Mouse (Mus musculus) ES-E14 (cell line): ENCODE measurements around the gene Susd3. TPM values are rescaled to one million over a fixed set of nuclear protein-coding genes. Genes with fewer than 3 reads are reported as not detected.

ENCODE experiments used
- DNase-seq: peaks from one replicate; pipeline ENCODE4 v3.0.0-alpha.2; 2013; ENCODE audit warnings: low read depth, low spot score
- H3K27ac ChIP-seq: 2 replicates; pipeline ENCODE4 v1.5.1; 2012; ENCODE audit warnings: low read depth, mild to moderate bottlenecking, low read length, moderate library complexity, mixed read lengths; ENCODE audit not compliant: poor library complexity, insufficient read depth, severe bottlenecking
- H3K36me3 ChIP-seq: 2 replicates; pipeline ENCODE4 v1.6.1; 2012; ENCODE audit warnings: mild to moderate bottlenecking, low read length, moderate library complexity, mixed read lengths; ENCODE audit not compliant: control insufficient read depth, poor library complexity, insufficient read depth, severe bottlenecking
- H3K4me1 ChIP-seq, 2 experiments: fragments of 150-350 bp in 1 of 2; sonication (generic) in 1 of 2; 2 replicates each; pipeline ENCODE4 v1.6.1; 2012; ENCODE audit warnings: low read length in 2 of 2, mild to moderate bottlenecking in 1 of 2, mixed read lengths in 1 of 2; ENCODE audit not compliant: control insufficient read depth in 2 of 2, insufficient read depth in 2 of 2, poor library complexity in 1 of 2
- H3K4me3 ChIP-seq, 2 experiments: fragments of 150-350 bp in 1 of 2; sonication (generic) in 1 of 2; 2 replicates each; pipeline ENCODE4 v1.5.1; 2012; ENCODE audit warnings: low read length in 2 of 2, low read depth in 1 of 2, mild to moderate bottlenecking in 1 of 2, mixed read lengths in 1 of 2; ENCODE audit not compliant: insufficient read depth in 1 of 2, poor library complexity in 1 of 2, severe bottlenecking in 1 of 2
- H3K9ac ChIP-seq: 2 replicates; pipeline ENCODE4 v1.6.1; 2012; ENCODE audit warnings: low read depth, mild to moderate bottlenecking, low read length, mixed read lengths; ENCODE audit not compliant: poor library complexity, insufficient read depth, severe bottlenecking
- H3K9me3 ChIP-seq: fragments of 150-350 bp; sonication (generic); 2 replicates; pipeline ENCODE4 v1.6.1; 2012; ENCODE audit warnings: low read depth, mild to moderate bottlenecking, low read length; ENCODE audit not compliant: control insufficient read depth, insufficient read depth
- CHD2 ChIP-seq: IDR thresholded peaks from 2 replicates; pipeline ENCODE4 v1.6.1; 2014; ENCODE audit warnings: mild to moderate bottlenecking, low read depth, low read length, inconsistent platforms
- HCFC1 ChIP-seq: IDR thresholded peaks from 2 replicates; pipeline ENCODE4 v1.6.1; 2012; ENCODE audit warnings: low read length, inconsistent platforms, borderline replicate concordance; ENCODE audit not compliant: insufficient read depth
- MAFK ChIP-seq: IDR thresholded peaks from 2 replicates; pipeline ENCODE4 v1.6.1; 2014; ENCODE audit warnings: mild to moderate bottlenecking, low read depth, low read length, inconsistent platforms; ENCODE audit not compliant: insufficient read depth
- ZC3H11A ChIP-seq: IDR thresholded peaks from 2 replicates; pipeline ENCODE4 v1.6.1; 2012; ENCODE audit warnings: low read depth, mild to moderate bottlenecking, inconsistent platforms, low read length, borderline replicate concordance
- ZNF384 ChIP-seq: IDR thresholded peaks from 2 replicates; pipeline ENCODE4 v1.6.1; 2012; ENCODE audit warnings: low read depth, low read length, inconsistent platforms
- in situ Hi-C, 2 experiments: fragments of 600-800 bp; cut with MboI; formaldehyde crosslinking; loops; one replicate each; pipeline ENCODE4 v1.15.1; 2025; ENCODE audit warnings: low sequenced_read_pairs in 2 of 2, inconsistent platforms in 1 of 2; ENCODE audit not compliant: unreplicated experiment in 2 of 2
- total RNA-seq: library from RNA; depleted of rRNA; stranded (reverse); fragments of 300-350 nt; gene quantifications from 2 replicates; pipeline ENCODE4 v1.2.3, GENCODE M21; 2012

The Susd3 gene
- total RNA-seq, 1 experiment, result 1.3 TPM

DNA sequence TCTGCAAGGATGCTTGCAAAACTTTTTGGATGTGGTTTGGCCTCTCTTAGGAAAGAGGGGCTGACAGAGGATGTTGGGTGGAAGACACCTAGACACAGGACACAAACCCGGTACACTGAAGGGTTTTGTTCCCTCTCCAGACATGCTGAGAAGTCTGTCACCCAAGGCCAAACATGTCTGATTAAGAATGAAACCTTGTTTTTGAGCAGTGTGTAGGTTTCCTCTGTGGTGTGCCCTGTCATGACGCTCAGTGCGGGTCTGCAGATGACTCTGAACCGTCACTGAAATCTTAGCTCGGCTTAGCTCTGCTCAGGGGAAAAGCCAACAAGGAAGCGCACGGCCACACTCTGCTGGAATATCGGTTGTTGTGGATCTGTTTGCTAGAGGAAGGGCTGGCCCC is 22.0 kb upstream of the Susd3 start:
- Histone ChIP-seq H3K9ac (no peak overlapping the region), H3K36me3 (no peaks in the 10 kb centered on the region; the same call in 1 of the 2 replicates), H3K9me3 (no peaks in the 10 kb centered on the region), H3K4me1 (peaks cover 0 to under 1% of the 10 kb centered on the region in 2 experiments; a peak in 1 of 4 replicates), H3K27ac (no peak overlapping the region), H3K4me3 (no peak overlapping the region)
- no peak for TF ChIP-seq HCFC1
- TF ChIP-seq ZC3H11A, result no peak
- no peak for TF ChIP-seq MAFK
- no peak for TF ChIP-seq CHD2
- no peak for DNase-seq
- in situ Hi-C loops, result no loop called here

DNA sequence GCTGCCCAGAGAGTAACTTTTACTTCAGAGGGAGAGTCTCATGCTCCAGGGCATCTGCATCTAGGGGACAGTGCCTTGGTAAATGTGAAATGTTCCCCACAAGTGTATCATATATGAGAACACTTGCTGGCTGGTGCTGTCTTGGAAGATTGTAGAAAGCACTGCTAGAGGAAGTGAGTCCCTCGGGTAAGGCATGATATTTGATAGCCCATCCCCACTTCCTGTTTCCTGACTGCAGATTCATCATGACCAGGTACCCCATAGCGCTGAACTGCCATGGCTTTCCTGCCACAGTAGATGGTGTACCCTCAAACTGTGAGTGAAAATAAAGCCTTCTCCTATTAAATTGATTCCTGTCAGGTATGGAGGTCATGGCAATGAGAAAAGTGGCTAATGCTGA is 19.1 kb upstream of the Susd3 start:
- H3K4me1 ChIP-seq, result peaks cover 0 to 2% of the 10 kb centered on the region in 2 experiments; a peak in 1 of 4 replicates
- no peak overlapping the region for H3K9ac ChIP-seq
- no peaks in the 10 kb centered on the region for H3K36me3 ChIP-seq
- no peak overlapping the region for H3K4me3 ChIP-seq
- no peaks in the 10 kb centered on the region for H3K9me3 ChIP-seq
- no peak overlapping the region for H3K27ac ChIP-seq
- no peak for TF ChIP-seq ZNF384
- TF ChIP-seq MAFK, result no peak
- no peak for TF ChIP-seq HCFC1
- no peak for TF ChIP-seq CHD2
- TF ChIP-seq ZC3H11A, result no peak
- in situ Hi-C loops, result no loop called here
- DNase-seq, result no peak

DNA sequence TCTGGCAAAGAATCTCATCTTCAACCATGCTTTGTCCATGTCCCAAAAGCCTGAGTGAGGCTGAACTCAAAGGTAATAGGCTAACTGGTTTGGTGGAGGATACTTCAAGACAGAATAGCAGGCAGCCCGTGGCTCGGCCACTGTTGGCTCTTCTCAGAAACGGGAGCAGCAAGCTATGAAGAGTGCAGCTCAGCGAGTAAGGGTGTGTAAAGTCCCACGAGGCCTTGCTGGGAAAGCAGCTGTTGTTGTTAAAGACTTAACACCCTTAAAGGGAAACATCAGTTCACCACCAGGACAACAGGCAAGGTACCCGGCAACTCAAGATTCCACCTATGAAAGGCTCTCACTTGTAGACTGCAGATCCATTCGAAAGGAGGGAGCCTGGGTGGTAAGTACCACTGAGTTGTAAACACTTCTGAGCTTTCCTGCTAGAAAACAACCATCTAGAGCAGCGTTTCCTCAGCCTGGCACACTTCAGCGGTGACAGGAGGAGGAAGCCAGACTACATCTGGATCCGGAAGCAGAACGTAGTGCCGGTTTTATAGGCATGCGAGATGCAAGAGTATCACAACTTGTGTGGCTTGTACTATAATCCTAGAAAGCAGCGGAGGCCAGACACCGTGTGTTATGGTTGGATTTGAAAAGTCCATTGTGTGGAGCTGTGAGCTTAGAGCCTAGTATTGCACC is 11.7 kb upstream of the Susd3 start:
- no peaks in the 10 kb centered on the region for H3K9me3 ChIP-seq
- TF ChIP-seq MAFK (no peak), HCFC1 (no peak), CHD2 (no peak), ZNF384 (no peak), ZC3H11A (no peak)
- no peak overlapping the region for H3K9ac ChIP-seq
- no peaks in the 10 kb centered on the region for H3K4me1 ChIP-seq
- no peaks in the 10 kb centered on the region for H3K36me3 ChIP-seq
- no peak for DNase-seq
- H3K27ac ChIP-seq, result no peak overlapping the region
- in situ Hi-C loops, result no loop called here
- no peak overlapping the region for H3K4me3 ChIP-seq

DNA sequence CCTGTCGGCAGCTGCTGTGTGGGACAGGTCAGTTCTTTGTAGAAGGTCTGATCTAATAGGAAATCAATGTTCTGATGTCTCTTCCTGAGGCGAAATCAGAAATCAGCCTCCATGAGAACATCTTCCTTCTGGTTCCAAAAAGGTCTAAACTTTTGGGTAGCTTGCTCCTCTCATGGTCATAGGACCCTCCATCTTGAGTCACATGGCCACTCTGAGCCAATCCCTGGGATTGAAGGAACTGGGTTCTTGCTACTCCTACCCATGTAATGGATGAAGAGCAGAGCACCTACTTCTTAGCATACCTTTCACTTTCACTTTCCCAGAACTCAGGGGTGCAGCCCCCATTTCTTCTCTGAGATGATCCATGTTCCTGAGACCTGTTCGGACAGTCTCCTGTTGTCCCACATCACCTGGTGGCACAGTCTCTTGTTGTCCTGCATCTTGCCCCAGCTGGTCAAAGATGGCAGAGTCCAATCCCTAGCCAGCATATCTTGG is 9.4 kb upstream of the Susd3 start:
- Histone ChIP-seq H3K9me3 (no peaks in the 10 kb centered on the region), H3K9ac (no peak overlapping the region), H3K4me3 (no peak overlapping the region), H3K36me3 (no peaks in the 10 kb centered on the region), H3K27ac (no peak overlapping the region), H3K4me1 (no peaks in the 10 kb centered on the region)
- in situ Hi-C loops, result no loop called here
- DNase-seq, result no peak
- no peak for TF ChIP-seq ZC3H11A
- no peak for TF ChIP-seq CHD2

DNA sequence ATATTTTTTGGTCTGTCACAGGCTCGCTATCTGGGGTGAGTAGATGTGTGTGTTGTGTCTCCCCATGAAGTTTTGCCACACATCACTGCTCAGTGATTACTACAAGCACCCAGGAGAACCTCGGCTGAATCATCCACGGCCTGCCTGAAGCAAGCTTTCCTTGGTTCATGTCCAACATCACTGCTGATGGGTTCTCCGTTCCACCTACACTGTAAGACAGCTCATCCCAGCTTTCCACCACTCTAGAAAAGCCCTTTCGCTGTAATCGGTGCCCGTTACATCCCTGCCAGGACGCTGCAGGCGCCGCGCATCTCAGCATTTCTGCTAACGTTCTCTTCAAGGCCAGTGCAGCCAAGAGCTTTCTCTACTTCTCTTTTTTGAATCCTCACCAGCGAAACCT is 4.2 kb upstream of the Susd3 start:
- H3K4me1 ChIP-seq, result peaks cover 0 to 7% of the 10 kb centered on the region in 2 experiments; a peak in 1 of 4 replicates
- in situ Hi-C loops, result no loop called here
- no peak overlapping the region for H3K27ac ChIP-seq
- DNase-seq, result no peak
- H3K4me3 ChIP-seq, result no peak overlapping the region
- H3K9me3 ChIP-seq, result no peaks in the 10 kb centered on the region
- no peaks in the 10 kb centered on the region for H3K36me3 ChIP-seq
- H3K9ac ChIP-seq, result no peak overlapping the region
- no peak for TF ChIP-seq HCFC1
- no peak for TF ChIP-seq MAFK
- no peak for TF ChIP-seq ZNF384
- no peak for TF ChIP-seq ZC3H11A
- no peak for TF ChIP-seq CHD2
